Mouse (Mus musculus) hindbrain, embryonic 11.5 days (tissue): ENCODE measurements around the gene Emp1. TPM values are rescaled to one million over a fixed set of nuclear protein-coding genes. Genes with fewer than 3 reads are reported as not detected.

Source experiments
- ATAC-seq: fragments of 200-750 bp; cut with Nextera tagmentation; 2 replicates; pipeline ENCODE4 v1.8.0; 2017; ENCODE audit warnings: mild to moderate bottlenecking, moderate TSS enrichment, moderate library complexity; ENCODE audit not compliant: low FRiP score
- DNase-seq: peaks from one replicate; pipeline ENCODE4 v3.0.0-alpha.2; 2015; ENCODE audit warnings: low spot score
- H3K27ac ChIP-seq: fragments of 300-500 bp; sonication (generic); 2 replicates; pipeline ENCODE4 v1.5.1; 2014; ENCODE audit warnings: mild to moderate bottlenecking, low read depth, low read length
- H3K27me3 ChIP-seq: fragments of 300-500 bp; sonication (generic); 2 replicates; pipeline ENCODE4 v1.6.1; 2014; ENCODE audit warnings: mild to moderate bottlenecking, low read length, moderate library complexity, mixed read lengths; ENCODE audit not compliant: control insufficient read depth, insufficient read depth
- H3K36me3 ChIP-seq: fragments of 300-500 bp; sonication (generic); 2 replicates; pipeline ENCODE4 v1.6.1; 2014; ENCODE audit warnings: mild to moderate bottlenecking, low read length, moderate library complexity, mixed read lengths; ENCODE audit not compliant: control insufficient read depth, insufficient read depth
- H3K4me1 ChIP-seq: fragments of 300-500 bp; sonication (generic); replicated peaks from 2 replicates; pipeline ENCODE4 v1.6.1; 2014; ENCODE audit warnings: low read length, mixed read lengths; ENCODE audit not compliant: control insufficient read depth, insufficient read depth
- H3K4me2 ChIP-seq: fragments of 300-500 bp; sonication (generic); replicated peaks from 2 replicates; pipeline ENCODE4 v1.6.1; 2014; ENCODE audit warnings: mild to moderate bottlenecking, low read depth, low read length
- H3K4me3 ChIP-seq: fragments of 300-500 bp; sonication (generic); 2 replicates; pipeline ENCODE4 v1.5.1; 2014; ENCODE audit warnings: low read depth, low read length
- H3K9ac ChIP-seq: fragments of 300-500 bp; sonication (generic); 2 replicates; pipeline ENCODE4 v1.6.1; 2014; ENCODE audit warnings: low read depth, low read length
- H3K9me3 ChIP-seq: fragments of 300-500 bp; sonication (generic); 2 replicates; pipeline ENCODE4 v1.6.1; 2016; ENCODE audit warnings: low read length; ENCODE audit not compliant: control insufficient read depth
- WGBS: fragments of 180-500 bp; shearing (Covaris S2); extraction: QIAGEN DNeasy Blood & Tissue Kit; methylation state at CpG from one replicate; pipeline ENCODE4 v1.1.7; 2014; 5-methylcytosine and 5-hydroxymethylcytosine counted together
- polyA plus RNA-seq: library from polyadenylated mRNA; unstranded; fragments of >200 nt; fragmentation: Nextera tagmentation; extraction: Ambion mirVana; gene quantifications from 2 replicates; pipeline ENCODE4 v1.2.1, GENCODE M21; 2014

The Emp1 gene
- polyA plus RNA-seq, 1 experiment from 2014 or later: 8.8 TPM

GRCm38 (mm10) chr6:135369551-135369968, 7.2 kb downstream of the Emp1 start:
- peak; percentile 23 for DNase-seq
- H3K4me3 ChIP-seq: no peak overlapping the region
- no peaks in the 10 kb centered on the region for H3K36me3 ChIP-seq
- no peak overlapping the region for H3K4me2 ChIP-seq
- H3K27me3 ChIP-seq: no peaks in the 10 kb centered on the region
- H3K9ac ChIP-seq: no peak overlapping the region
- no peaks in the 10 kb centered on the region for H3K9me3 ChIP-seq
- no peak for ATAC-seq
- H3K27ac ChIP-seq: no peak overlapping the region
- 52% methylated on average over 5 of the region's 5 CpGs for WGBS
- H3K4me1 ChIP-seq: no peaks in the 10 kb centered on the region

GRCm38 (mm10) chr6:135370954-135371353, 8.6 kb downstream of the Emp1 start:
- ATAC-seq: no peak

DNA sequence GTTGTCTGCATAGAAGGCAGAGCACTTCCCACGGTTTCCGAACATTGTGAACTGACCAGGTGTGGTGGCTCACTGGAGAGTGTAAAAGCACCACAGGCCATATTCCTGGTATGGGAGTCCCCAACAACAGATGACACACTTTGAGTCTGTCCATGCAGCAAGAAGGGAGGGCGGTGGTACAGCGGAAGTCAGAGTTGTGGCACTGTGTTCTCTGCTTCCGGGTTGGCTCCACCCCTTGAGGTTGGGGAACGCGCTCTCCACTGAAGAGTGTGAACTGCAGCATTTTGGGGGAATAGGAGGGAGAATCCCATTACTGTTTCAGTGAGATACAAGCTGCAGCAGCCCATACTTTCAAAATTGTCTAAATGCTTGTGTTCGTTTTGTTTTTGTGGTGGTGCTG, 11.0 kb downstream of the Emp1 start:
- DNase-seq (no peak), ATAC-seq (no peak)
- 87% methylated on average over 8 of the region's 8 CpGs for WGBS
- Histone ChIP-seq H3K27me3 (no peaks in the 10 kb centered on the region), H3K4me2 (no peak overlapping the region), H3K4me3 (no peak overlapping the region), H3K9me3 (no peaks in the 10 kb centered on the region), H3K4me1 (no peaks in the 10 kb centered on the region), H3K36me3 (no peaks in the 10 kb centered on the region), H3K9ac (no peak overlapping the region), H3K27ac (no peak overlapping the region)

More at GRCm38 (mm10) chr6:135370954-135371353, 8.6 kb downstream of the Emp1 start:
- Histone ChIP-seq H3K4me2 (no peak overlapping the region), H3K9ac (no peak overlapping the region), H3K36me3 (no peaks in the 10 kb centered on the region), H3K27ac (no peak overlapping the region), H3K9me3 (no peaks in the 10 kb centered on the region), H3K4me3 (no peak overlapping the region), H3K4me1 (no peaks in the 10 kb centered on the region), H3K27me3 (no peaks in the 10 kb centered on the region)
- DNase-seq: no peak
- 65% methylated on average over 6 of the region's 6 CpGs for WGBS

GRCm38 (mm10) chr6:135375818-135376217, 13.5 kb downstream of the Emp1 start:
- Histone ChIP-seq H3K36me3 (no peaks in the 10 kb centered on the region), H3K4me3 (no peak overlapping the region), H3K27me3 (no peaks in the 10 kb centered on the region), H3K9ac (no peak overlapping the region), H3K27ac (no peak overlapping the region), H3K9me3 (no peaks in the 10 kb centered on the region), H3K4me1 (no peaks in the 10 kb centered on the region), H3K4me2 (no peak overlapping the region)
- no peak for DNase-seq
- 70% methylated on average over 5 of the region's 5 CpGs for WGBS
- no peak for ATAC-seq

DNA sequence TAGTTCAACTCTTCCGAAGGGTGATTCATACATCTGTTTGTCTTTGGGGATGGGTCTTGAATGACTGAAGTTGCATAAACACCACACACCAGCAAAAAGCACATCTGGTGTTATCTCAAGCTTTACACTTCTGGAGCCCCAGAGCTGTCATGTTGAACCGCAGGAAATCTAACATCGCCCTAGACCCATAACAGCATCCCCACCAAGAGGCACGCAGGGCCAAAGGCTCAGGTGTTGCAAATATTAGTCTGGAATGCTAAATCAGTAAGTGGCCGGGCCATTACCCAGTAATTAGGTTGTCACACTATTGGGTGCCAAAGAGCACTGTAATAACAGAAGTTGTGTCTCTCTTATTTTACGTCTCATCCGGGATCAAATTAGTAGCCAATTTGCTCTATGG, 13.9 kb downstream of the Emp1 start:
- Histone ChIP-seq H3K4me3 (no peak overlapping the region), H3K4me2 (no peak overlapping the region), H3K36me3 (no peaks in the 10 kb centered on the region), H3K9me3 (no peaks in the 10 kb centered on the region), H3K27ac (no peak overlapping the region), H3K9ac (no peak overlapping the region), H3K27me3 (no peaks in the 10 kb centered on the region), H3K4me1 (no peaks in the 10 kb centered on the region)
- DNase-seq: no peak
- ATAC-seq: 0 out of 2 replicates have a peak, but pooled peaks have one; percentile 58
- WGBS: 62% methylated on average over 7 of the region's 7 CpGs

GRCm38 (mm10) chr6:135377583-135378319, 15.4 kb downstream of the Emp1 start:
- Histone ChIP-seq H3K4me1 (no peaks in the 10 kb centered on the region), H3K4me3 (no peak overlapping the region), H3K27ac (no peak overlapping the region), H3K9ac (0 out of 2 replicates have a peak overlapping the region, but pooled peaks have one; percentile 15), H3K27me3 (no peaks in the 10 kb centered on the region), H3K9me3 (no peaks in the 10 kb centered on the region), H3K36me3 (no peaks in the 10 kb centered on the region), H3K4me2 (peak overlapping the region; percentile 38; the same call in 1 of the 2 replicates)
- 22% methylated on average over 16 of the region's 16 CpGs for WGBS
- DNase-seq (peak; percentile 80), ATAC-seq (peak; percentile 25; the same call in 1 of the 2 replicates)

GRCm38 (mm10) chr6:135383919-135384318, 21.6 kb downstream of the Emp1 start:
- H3K9me3 ChIP-seq: no peaks in the 10 kb centered on the region
- H3K27ac ChIP-seq: no peak overlapping the region
- H3K27me3 ChIP-seq: no peaks in the 10 kb centered on the region
- DNase-seq (no peak), ATAC-seq (no peak)
- no peak overlapping the region for H3K4me2 ChIP-seq
- no peak overlapping the region for H3K9ac ChIP-seq
- no peak overlapping the region for H3K4me3 ChIP-seq
- no peaks in the 10 kb centered on the region for H3K36me3 ChIP-seq
- H3K4me1 ChIP-seq: no peaks in the 10 kb centered on the region

- H3K36me3 ChIP-seq: no peaks in the 10 kb centered on the region
- H3K9me3 ChIP-seq: no peaks in the 10 kb centered on the region
- no peak overlapping the region for H3K27ac ChIP-seq
- no peak overlapping the region for H3K4me2 ChIP-seq
- ATAC-seq (no peak), DNase-seq (no peak)
- no peaks in the 10 kb centered on the region for H3K4me1 ChIP-seq
- 77% methylated on average over 8 of the region's 8 CpGs for WGBS
- no peak overlapping the region for H3K4me3 ChIP-seq
- H3K27me3 ChIP-seq: no peaks in the 10 kb centered on the region
- H3K9ac ChIP-seq: no peak overlapping the region
These were observed 23.6 kb downstream of the Emp1 start for GRCm38 (mm10) chr6:135385738-135386459.

- no peak overlapping the region for H3K27ac ChIP-seq
- no peaks in the 10 kb centered on the region for H3K27me3 ChIP-seq
- DNase-seq (no peak), ATAC-seq (no peak)
- H3K9me3 ChIP-seq: no peaks in the 10 kb centered on the region
- no peak overlapping the region for H3K4me3 ChIP-seq
- H3K4me2 ChIP-seq: no peak overlapping the region
- WGBS: 92% methylated on average over 1 of the region's 1 CpGs
- H3K4me1 ChIP-seq: no peaks in the 10 kb centered on the region
- no peak overlapping the region for H3K9ac ChIP-seq
- H3K36me3 ChIP-seq: no peaks in the 10 kb centered on the region
These were observed 25.3 kb downstream of the Emp1 start for GRCm38 (mm10) chr6:135387653-135388052.
